Mouse (Mus musculus) lung, adult 2 months (tissue): Measurements from ENCODE around the gene Ica1l.

Experiments used
- CTCF ChIP-seq: fragments of 200-500 bp; IDR thresholded peaks from 2 replicates; pipeline ENCODE4 v1.5.1; 2011; ENCODE audit warnings: mild to moderate bottlenecking, low read length, control low read depth; ENCODE audit not compliant: insufficient read depth
- POLR2A ChIP-seq: fragments of 200-500 bp; IDR thresholded peaks from 2 replicates; pipeline ENCODE4 v1.6.1; 2011; ENCODE audit warnings: low read depth, mild to moderate bottlenecking, control low read depth, low read length, borderline replicate concordance; ENCODE audit errors: extremely low read depth

DNA sequence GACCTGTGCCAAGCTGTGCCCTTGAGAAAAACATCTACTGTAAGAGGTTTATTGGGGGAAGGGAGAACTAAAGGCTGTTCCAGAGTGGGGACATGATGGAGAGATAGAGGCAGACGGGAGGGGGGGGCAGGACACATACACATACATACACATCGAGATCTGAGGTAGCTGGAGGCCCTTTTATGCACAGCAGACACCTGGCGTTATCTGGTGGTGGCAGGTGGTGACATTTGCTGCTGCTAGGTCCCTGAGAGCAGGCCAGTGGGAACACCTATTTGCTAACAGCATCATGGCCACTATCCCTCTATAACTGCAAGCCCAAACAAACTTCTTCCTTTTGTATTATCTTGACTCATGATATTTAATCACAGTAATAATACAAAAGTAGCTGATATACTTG, 85.8 kb downstream of the Ica1l start:
- TF ChIP-seq CTCF (no peak), POLR2A (no peak)
